Mouse (Mus musculus) lung, postnatal 10 days (tissue): Measurements from ENCODE around the gene Sco1.
A peak's percentile ranks its signal among the peaks of the same experiment; 100 is the strongest.

ENCODE experiments used
- DNase-seq: peaks from one replicate; pipeline ENCODE4 v3.0.0; 2021

Sco1 gene

DNA sequence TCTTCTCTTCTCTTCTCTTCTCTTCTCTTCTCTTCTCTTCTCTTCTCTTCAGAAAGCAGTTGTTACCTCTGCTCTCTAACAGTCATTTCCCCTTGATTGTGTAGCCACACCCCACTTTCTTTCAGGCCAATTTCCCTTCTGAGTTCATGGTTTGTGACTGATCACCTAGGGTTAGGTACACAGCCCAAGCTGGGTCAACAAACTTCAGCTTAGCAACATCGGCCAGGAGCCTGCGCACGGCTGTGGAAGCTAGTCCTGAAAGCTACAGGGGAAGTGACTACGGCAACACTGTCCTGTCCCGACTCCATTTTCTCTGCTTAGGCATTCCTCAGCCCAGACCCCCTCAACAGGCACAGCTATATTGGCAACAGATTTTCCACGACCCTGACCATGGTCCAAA lies 7.5 kb upstream of the Sco1 start:
- no peak for DNase-seq

GRCm38 (mm10) chr11:67047199-67047598 lies 5.3 kb upstream of the Sco1 start:
- no peak for DNase-seq

DNA sequence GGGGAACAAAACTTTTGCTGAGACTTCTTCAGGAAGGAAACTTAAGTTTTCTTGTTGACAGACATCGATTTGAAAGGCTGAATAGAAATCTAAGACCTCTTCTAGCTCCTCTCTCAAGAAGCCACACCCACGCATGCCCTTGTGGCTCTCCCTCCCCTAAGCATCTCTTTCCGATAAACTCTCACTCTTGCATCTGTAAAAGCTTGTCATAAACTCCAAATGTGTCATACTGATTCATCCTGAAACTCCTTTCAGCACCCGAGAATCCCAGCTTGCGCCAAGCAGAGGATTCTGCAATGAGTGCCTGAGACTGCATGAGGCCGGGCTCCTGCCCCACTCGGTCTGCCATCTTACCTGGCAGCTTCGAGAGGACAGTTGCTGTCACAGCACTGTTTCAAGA lies 4.0 kb upstream of the Sco1 start:
- DNase-seq: no peak

DNA sequence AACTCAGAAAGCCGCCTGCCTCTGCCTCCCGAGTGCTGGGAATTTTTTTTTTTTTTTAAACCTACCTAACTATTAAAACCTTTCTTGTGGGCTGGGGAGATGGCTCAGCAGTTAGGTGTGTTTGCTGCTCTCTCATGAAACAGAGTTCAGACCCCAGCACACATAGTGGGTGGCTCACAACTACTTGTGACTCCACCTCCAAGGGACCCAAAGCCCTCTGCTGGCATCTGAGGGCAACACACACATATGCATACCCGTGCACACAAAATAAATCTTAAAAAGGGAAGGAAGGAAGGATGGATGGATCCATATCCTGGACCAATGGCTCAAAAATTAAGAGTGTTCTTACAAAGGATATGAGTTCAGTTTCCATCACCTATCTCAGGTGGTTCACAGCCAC lies 3.2 kb upstream of the Sco1 start:
- no peak for DNase-seq

DNA sequence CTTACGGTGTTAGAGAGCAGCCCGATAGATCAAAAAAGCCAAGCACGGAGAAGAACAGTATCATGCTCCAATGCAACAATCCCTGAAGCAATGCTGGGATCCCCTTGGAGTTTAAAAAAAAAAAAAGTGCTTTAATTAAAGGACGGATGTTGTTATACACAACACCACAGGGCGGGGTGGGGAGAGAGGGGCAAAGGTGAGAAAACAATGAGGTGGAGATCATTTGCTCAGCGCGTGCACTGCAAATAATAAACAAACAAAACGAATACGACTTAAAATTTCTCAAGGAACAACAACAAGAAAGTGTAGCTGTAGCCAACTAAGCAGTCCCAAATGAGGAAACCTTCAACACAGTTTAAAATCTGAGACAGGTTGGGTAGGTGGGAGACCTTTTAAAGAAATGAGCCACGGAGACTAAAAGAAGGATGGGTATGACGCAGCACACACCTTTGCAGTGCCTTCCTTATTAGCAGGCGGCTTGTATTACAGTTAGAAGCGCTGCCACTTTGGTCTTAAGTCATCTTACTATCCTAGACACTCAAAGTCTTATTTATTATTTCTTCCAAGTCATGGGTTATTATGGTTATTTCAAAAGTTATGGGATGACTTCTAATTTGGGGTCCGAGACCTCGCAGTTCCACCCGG lies 672 bp upstream of the Sco1 start:
- no peak for DNase-seq

DNA sequence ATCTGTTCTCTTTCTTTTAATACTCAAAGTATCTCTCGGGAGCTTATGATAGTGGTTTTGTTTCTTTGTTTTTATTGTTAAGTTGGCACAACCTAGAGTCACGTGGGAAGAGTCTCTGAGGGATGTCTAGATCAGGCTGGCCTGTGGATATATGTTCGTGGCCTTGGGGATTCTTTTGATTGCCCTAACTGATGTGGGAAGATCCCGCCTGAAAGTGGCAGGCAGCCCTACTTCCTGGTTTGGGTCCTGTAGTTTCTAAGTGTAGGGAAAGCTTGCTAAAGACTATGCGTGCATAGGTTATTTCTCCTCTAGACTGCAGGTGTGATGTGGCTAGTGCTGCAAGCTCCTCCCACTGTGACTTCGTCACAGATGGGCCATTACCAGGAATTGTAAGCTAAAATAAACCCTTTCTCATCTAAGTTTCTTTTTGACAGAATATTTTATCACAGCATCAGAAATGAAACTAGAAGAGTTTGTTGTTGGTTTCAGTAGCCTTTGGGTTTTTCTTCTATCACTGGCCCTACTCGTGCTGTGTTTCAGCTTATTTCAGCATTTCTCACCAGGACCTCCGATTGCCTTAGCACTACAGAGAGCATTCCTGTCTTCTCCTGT lies 2.4 kb downstream of the Sco1 start:
- no peak for DNase-seq

DNA sequence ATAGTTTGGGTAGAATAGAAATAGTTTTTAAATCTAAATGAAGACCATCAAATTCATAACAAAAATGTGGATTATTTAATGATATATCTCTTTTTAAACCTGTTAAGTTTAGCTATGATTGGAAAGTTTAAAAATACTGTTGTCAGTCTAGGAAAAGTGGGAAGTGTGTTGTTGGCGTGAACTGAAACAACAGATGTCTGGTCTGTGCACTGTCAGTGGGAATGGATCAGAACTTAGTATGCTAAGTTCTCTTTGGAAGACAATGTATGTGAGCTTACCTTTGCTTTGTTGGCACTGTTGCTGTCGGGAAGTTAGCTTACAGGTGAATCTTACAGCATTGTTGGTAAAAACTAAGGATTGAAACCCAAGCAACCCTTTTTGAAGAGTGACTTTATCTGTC lies 8.8 kb downstream of the Sco1 start:
- DNase-seq: no peak

GRCm38 (mm10) chr11:67062726-67063125 lies 10.3 kb downstream of the Sco1 start:
- no peak for DNase-seq

- no peak for DNase-seq
These were observed 15.3 kb downstream of the Sco1 start for GRCm38 (mm10) chr11:67067741-67068140.

DNA sequence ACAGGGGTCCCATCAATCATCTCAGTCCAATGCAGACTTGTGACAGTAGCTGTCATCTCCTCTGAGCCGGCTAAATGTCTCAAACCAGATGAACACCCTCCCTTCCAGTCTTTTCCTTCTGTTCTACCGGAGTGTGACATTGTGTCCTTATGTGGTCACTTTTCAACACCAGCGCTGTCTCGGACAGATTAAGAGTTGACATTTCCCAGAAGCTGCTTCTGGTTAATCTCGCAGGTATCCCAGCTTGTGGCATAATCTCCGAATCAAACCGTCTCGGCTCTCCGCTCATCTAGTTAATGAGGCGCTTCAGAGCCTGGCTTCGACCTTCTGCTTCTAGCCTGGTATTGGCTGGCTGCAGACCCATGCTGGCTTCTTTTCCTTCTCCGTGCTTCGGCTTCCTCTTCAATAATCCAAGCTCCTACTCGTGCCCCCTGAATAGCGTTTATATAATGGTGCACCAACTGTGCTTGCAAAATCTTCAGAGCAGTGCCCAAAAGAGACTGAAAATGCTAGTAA lies 20.2 kb downstream of the Sco1 start:
- DNase-seq: no peak

GRCm38 (mm10) chr11:67075036-67075435 lies 22.6 kb downstream of the Sco1 start:
- no peak for DNase-seq

DNA sequence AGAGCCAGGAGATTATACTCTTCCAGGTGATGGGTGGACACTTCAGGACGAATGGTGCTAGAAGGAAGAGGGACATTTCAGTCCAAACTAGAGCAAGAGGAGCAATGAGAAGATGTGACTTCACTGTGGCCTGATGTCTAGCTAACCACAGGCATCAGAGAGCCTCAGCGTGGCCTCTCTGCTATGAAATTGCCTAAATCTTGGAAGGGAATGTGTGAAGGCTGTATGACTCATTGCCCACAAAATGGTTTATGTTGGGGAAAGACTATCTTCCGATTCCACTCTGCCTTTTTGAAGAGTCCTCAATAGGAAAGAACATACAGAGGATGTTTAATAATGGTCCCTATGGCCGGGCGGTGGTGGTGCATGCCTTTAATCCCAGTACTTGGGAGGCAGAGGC lies 24.3 kb downstream of the Sco1 start:
- no peak for DNase-seq

- DNase-seq: no peak
These were observed 25.0 kb downstream of the Sco1 start for GRCm38 (mm10) chr11:67077435-67077834.

DNA sequence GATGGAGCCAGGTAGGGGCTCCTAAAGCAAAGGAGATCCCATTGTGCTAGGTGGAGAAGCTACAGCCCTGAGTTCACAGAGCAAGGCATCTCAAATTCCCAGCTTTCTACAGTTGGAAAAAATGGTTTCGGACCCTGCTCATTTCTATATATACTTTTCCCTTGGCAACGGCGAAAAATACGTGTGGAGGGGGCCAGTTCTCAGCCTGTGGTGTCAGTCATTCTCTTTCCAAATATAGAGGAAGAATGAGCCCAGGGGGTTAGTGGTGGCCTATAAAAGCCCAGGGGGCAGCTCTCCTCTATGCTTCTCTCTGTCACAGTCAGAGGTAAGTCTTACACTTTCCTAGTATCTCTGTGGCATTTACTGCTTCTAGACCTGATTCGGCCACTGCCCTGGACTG lies 25.5 kb downstream of the Sco1 start, which contains the start of gene Myh3:
Gene Myh3, plus strand, starts transcription at position 301 of the 400 bp plus-strand sequence.
- DNase-seq: no peak

DNA sequence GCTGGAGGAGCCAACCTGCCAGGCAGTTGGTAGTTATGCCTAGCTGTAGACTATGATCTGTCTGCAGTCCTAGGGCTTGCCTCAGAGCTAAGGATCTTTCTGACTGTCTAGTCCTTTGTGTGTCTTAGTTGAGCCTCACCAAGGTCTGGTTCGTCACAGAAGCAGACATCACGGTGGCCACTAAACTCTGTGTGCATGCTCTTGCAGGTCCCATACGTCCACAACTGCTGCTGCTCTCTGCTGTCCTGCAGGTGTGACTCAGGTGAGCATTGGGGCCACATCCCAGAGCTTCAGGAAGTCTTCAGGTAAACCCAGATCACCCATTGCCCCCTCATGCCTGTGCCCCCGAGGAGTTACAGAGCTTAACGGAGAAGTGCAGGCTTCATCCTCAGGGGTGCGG lies 26.4 kb downstream of the Sco1 start:
- DNase-seq: no peak

- no peak for DNase-seq
These were observed 27.3 kb downstream of the Sco1 start for GRCm38 (mm10) chr11:67079740-67080139.

- peak; percentile 78 for DNase-seq
These were observed 27.7 kb downstream of the Sco1 start for GRCm38 (mm10) chr11:67080168-67080567.

DNA sequence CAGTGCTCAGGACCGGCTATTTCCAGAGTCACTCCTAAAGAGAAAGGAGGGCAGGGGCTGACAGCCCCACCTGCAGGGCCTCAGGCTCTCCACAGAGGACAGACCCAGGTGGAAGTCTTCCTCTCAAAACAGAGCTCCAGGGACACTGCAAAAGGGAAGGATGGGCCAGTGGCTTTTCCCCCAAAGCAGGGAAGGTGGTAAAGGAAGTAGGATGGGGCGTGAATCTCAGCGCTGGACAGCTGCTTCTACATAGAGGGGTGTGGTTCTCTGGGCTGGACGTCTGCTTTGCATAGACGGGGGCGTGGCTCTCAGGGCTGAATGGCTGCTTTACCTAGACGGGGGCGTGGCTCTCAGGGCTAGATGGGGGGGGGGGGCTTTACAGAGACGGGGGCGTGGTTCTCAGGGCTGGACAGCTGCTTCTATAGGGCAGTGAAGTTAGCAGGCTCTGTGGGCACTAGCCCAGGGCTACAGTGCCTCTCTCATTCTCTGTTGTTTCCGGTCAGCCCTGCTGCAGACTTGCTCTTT lies 28.7 kb downstream of the Sco1 start:
- peak; percentile 55 for DNase-seq

- no peak for DNase-seq
These were observed 29.7 kb downstream of the Sco1 start for GRCm38 (mm10) chr11:67082188-67082587.

- no peak for DNase-seq
These were observed 30.3 kb downstream of the Sco1 start for GRCm38 (mm10) chr11:67082793-67083192.

DNA sequence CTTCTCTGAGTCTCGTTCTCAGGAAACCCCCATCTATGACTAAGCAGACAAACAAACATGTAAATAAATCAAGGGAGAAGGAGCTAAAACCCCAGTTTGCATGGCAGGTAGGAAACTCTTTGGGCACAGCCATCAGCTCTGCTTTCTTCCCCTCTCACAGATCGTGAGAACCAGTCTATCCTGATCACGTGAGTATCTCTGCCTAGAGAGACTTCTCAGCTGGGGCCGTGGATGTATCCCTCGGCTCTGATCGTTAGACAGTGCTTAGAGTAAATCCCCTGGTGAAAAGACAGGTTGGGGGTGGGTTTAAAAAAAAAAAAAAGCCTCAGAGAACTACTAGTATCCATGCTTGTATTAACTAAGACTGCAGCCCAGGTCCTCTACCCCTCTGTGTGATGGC lies 30.8 kb downstream of the Sco1 start:
- no peak for DNase-seq

DNA sequence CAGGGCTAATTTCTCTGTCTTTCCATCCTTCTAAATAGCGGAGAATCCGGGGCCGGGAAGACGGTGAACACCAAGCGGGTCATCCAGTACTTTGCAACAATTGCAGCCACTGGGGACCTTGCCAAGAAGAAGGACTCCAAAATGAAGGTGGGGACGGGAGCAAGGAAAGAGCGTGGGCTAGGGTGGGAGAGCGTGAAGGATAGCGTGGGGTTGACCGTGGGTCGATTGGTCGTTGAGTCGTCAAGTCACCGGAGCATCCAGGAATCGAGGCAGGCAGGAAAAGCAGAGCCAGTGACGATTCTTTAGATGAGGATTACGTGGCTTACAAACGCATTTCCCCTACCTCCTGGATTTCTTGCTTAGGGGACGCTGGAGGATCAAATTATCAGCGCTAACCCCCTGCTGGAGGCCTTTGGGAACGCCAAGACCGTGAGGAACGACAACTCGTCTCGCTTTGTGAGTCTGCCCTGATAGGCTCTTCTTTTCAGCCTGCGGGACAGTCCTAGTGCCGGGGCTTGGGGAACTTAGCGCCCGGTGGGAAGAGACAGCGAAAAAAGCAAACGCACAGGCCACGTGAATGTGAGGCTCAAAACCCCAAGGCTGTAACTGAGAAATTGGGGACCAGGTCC lies 31.4 kb downstream of the Sco1 start:
- no peak for DNase-seq

DNA sequence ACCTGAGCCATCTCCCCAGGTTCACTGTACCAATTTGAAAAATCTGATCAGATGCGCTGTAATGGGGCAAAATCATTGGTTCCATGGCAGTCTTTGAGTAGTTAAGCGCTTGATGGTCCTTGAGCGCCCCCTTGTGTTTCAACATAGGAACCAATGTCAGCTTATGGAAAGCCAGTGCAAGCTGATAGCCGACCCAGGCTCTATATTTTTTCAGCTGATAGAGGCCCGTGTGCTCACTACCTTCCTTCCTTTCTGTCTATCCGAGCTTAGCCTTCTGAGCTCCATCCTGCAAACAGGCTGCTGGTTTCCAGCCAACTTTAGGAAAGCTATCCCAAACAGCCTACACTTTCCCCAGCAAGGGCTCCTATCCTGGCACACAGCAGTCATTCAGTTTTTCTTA lies 33.0 kb downstream of the Sco1 start:
- DNase-seq: peak; percentile 83
